Mouse (Mus musculus) forebrain, postnatal 0 days (tissue): ENCODE data around the gene Lrriq1. TPM values are rescaled to one million over a fixed set of nuclear protein-coding genes. Genes with fewer than 3 reads are reported as not detected.

ENCODE experiments used
- ATAC-seq: fragments of 200-750 bp; cut with Nextera tagmentation; 2 replicates; pipeline ENCODE4 v1.8.0; 2017; ENCODE audit warnings: mild to moderate bottlenecking, moderate library complexity
- DNase-seq: peaks from one replicate; pipeline ENCODE4 v3.0.0-alpha.2; 2015
- H3K27ac ChIP-seq: fragments of 300-500 bp; sonication (generic); 2 replicates; pipeline ENCODE4 v1.5.1; 2014; ENCODE audit warnings: low read depth, mild to moderate bottlenecking, antibody characterized with exemption, low read length, moderate library complexity, mixed read lengths
- H3K27me3 ChIP-seq: fragments of 300-500 bp; sonication (generic); 2 replicates; pipeline ENCODE4 v1.6.1; 2014; ENCODE audit warnings: mild to moderate bottlenecking, low read length, mixed read lengths; ENCODE audit not compliant: insufficient read depth
- H3K36me3 ChIP-seq: fragments of 300-500 bp; sonication (generic); 2 replicates; pipeline ENCODE4 v1.6.1; 2014; ENCODE audit warnings: mild to moderate bottlenecking, moderate library complexity; ENCODE audit not compliant: insufficient read depth
- H3K4me1 ChIP-seq: fragments of 300-500 bp; sonication (generic); 2 replicates; pipeline ENCODE4 v1.6.1; 2014; ENCODE audit warnings: antibody characterized with exemption; ENCODE audit not compliant: insufficient read depth
- H3K4me2 ChIP-seq: fragments of 300-500 bp; sonication (generic); 2 replicates; pipeline ENCODE4 v1.6.1; 2014; ENCODE audit warnings: low read depth, mild to moderate bottlenecking, moderate library complexity
- H3K4me3 ChIP-seq: fragments of 300-500 bp; sonication (generic); 2 replicates; pipeline ENCODE4 v1.5.1; 2014; ENCODE audit warnings: low read depth, low read length, mixed read lengths
- H3K9ac ChIP-seq: fragments of 300-500 bp; sonication (generic); 2 replicates; pipeline ENCODE4 v1.6.1; 2014; ENCODE audit warnings: mild to moderate bottlenecking
- H3K9me3 ChIP-seq: fragments of 300-500 bp; sonication (generic); 2 replicates; pipeline ENCODE4 v1.6.1; 2016; ENCODE audit warnings: low read length
- CTCF ChIP-seq: sonication (generic); IDR thresholded peaks from 2 replicates; pipeline ENCODE4 v1.5.1; 2016; ENCODE audit warnings: antibody characterized with exemption, control low read depth, low read depth
- WGBS: fragments of 180-500 bp; shearing (Covaris S2); extraction: QIAGEN DNeasy Blood & Tissue Kit; methylation state at CpG from one replicate; pipeline ENCODE4 v1.1.7; 2014; 5-methylcytosine and 5-hydroxymethylcytosine counted together
- polyA plus RNA-seq: library from polyadenylated mRNA; unstranded; fragments of >200 nt; fragmentation: Nextera tagmentation; extraction: Ambion mirVana; gene quantifications from 2 replicates; pipeline ENCODE4 v1.2.1, GENCODE M21; 2015
- total RNA-seq: library from RNA; depleted of rRNA; stranded (reverse); fragments of >200 nt; gene quantifications from 2 replicates; pipeline ENCODE4 v1.2.3, GENCODE M21; 2014; rRNA removed

Gene Lrriq1
- total RNA-seq, result 2.2 and 2.5 TPM in 2 replicates
- polyA plus RNA-seq, result 1.7 and 4.7 TPM in 2 replicates

DNA sequence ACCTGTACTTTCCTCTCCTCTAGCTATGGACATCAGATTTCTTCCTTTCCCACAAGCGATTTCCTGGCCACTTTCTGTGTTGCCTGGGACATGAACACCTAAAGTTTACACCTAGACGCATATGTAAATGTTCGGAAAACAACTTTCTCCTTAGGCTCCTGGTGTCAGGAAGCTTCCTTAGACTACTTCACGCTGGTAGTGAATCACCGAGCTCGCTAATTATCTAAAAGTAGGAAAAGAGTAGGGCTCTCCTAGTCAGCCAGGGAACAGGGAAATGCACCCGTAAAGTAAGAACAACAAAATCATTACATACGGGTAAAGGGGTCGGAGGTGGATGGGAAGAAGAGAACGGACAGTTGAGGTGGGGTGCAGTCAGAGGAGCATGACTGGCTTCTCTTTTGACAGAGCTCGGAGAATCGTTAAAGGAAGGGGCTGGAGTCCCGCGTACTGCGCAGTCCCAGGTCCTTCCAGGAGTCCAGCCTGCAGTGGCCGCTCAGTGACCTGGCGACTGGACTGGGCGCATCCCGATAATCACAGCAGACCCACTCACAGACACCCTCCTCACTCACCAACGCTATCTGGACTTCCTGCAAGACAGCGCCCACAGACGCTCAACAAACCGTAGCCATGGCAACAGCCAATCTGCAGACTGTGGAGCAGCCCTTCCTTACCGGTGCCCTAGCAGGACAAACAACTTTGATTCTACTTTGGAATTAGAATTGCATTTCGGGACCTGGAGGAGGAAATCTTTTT is at the start of gene Lrriq1:
TSS of gene Lrriq1 (minus strand) at position 616 of the 753 bp plus-strand sequence.
- WGBS, result 6% methylated on average over 25 of the region's 25 CpGs
- H3K9me3 ChIP-seq, result no peaks in the 10 kb centered on the region
- H3K27me3 ChIP-seq, result no peaks in the 10 kb centered on the region
- H3K9ac ChIP-seq, result peak within 1 kb of the TSS; percentile 10; the same call in 1 of the 2 replicates
- no peak within 1 kb of the TSS for H3K27ac ChIP-seq
- DNase-seq (peak; percentile 88), ATAC-seq (peak; percentile 100)
- no peaks in the 10 kb centered on the region for H3K36me3 ChIP-seq
- H3K4me1 ChIP-seq, result no peaks in the 10 kb centered on the region
- TF ChIP-seq CTCF, result no peak
- peak within 1 kb of the TSS; percentile 56 for H3K4me2 ChIP-seq
- H3K4me3 ChIP-seq, result peak within 1 kb of the TSS; percentile 61

DNA sequence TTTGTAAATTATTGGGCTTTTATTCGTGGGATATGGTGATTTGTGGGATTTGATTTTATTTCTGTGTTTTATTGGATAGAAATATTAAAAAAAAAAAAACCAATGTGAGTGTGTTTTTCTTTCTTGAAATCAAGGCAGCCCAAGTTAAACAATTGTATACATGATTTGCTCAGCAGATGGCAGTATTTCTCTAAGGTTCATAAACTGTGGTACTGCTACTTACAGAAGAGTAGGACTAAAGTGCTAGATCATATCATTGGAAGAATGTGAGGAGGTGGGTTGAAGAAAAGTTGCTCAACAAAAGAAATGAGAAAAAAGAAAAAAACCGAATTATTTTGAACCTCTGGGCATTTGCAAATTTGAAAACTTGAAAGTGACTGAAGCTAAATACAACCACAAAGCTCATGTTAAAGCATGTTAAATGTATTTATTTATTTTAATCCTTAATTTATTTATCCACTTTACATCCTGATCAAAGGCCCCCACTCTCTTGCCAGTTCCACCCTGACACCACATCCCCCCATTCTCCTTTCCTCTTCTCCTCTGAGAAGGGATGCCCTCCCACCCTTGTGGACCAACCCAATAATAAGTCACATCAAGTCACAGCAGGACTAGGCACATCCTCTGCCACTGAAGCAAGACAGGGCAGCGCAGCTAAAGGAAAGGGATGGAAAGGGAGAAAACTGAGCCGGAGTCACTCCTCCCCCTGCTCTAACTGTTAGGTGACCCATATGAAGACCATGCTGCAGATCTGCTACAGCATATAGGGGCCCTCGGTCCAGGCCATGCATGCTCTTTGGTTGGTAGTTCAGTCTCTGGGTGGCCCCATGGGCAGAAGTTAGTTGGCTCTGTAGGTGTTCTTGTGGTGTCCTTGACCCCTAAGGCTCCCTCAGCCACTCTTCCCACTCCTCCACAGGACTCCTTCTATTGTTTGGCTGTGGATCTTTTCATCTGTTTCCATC is 18.0 kb upstream of the Lrriq1 start:
- DNase-seq (peak; percentile 83), ATAC-seq (peak; percentile 75)
- Histone ChIP-seq H3K4me2 (no peak overlapping the region), H3K9me3 (no peaks in the 10 kb centered on the region), H3K4me1 (no peaks in the 10 kb centered on the region), H3K9ac (no peak overlapping the region), H3K36me3 (no peaks in the 10 kb centered on the region), H3K27ac (no peak overlapping the region), H3K27me3 (no peaks in the 10 kb centered on the region), H3K4me3 (no peak overlapping the region)
- peak; percentile 72 for TF ChIP-seq CTCF
- WGBS, result 56% methylated on average over 5 of the region's 5 CpGs

DNA sequence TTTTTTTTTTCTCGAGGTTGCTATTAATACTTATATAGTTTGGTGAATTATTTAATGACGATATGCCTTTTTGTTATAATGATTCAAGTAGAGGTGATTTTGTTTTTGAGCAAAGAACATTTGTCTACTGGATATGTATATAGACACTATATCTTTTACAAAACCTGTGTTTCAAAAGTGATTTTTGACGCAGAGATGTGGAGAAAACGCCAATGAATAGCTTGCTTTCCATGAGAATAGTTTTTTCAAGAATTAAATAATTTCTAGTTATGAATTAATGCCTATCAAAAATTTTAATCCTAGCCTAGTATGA is 294 bp upstream of the Lrriq1 start:
- Histone ChIP-seq H3K9ac (no peak overlapping the region), H3K9me3 (no peaks in the 10 kb centered on the region), H3K4me1 (no peaks in the 10 kb centered on the region), H3K4me3 (peak overlapping the region; percentile 61), H3K4me2 (peak overlapping the region; percentile 56), H3K36me3 (no peaks in the 10 kb centered on the region), H3K27ac (no peak overlapping the region), H3K27me3 (no peaks in the 10 kb centered on the region)
- ATAC-seq (peak; percentile 5; the same call in 1 of the 2 replicates), DNase-seq (no peak)
- TF ChIP-seq CTCF, result no peak
- 19% methylated on average over 4 of the region's 4 CpGs for WGBS

DNA sequence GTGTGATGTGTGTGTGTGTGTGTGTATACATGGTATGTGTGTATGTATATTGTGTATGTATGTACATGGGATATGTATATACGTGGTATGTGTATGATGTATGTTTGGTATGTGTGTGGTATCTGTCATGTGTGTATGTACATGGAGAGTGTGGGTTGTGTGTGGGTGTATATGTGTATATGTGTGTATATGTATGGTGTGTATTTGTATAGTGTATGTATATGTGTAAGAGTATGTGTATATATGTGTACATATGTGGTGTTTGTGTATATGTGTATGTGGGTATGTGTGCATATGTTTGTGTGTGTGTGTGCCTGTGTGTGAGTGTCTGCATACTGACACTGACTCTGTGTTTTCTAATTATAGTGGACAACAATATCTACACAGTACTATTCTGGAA is 9.5 kb downstream of the Lrriq1 start:
- Histone ChIP-seq H3K27me3 (no peaks in the 10 kb centered on the region), H3K27ac (no peak overlapping the region), H3K36me3 (no peaks in the 10 kb centered on the region), H3K4me3 (no peak overlapping the region), H3K4me2 (no peak overlapping the region), H3K9me3 (no peaks in the 10 kb centered on the region), H3K9ac (no peak overlapping the region), H3K4me1 (no peaks in the 10 kb centered on the region)
- no peak for DNase-seq
- 95% methylated on average over 1 of the region's 1 CpGs for WGBS
- ATAC-seq, result no peak
- no peak for TF ChIP-seq CTCF

DNA sequence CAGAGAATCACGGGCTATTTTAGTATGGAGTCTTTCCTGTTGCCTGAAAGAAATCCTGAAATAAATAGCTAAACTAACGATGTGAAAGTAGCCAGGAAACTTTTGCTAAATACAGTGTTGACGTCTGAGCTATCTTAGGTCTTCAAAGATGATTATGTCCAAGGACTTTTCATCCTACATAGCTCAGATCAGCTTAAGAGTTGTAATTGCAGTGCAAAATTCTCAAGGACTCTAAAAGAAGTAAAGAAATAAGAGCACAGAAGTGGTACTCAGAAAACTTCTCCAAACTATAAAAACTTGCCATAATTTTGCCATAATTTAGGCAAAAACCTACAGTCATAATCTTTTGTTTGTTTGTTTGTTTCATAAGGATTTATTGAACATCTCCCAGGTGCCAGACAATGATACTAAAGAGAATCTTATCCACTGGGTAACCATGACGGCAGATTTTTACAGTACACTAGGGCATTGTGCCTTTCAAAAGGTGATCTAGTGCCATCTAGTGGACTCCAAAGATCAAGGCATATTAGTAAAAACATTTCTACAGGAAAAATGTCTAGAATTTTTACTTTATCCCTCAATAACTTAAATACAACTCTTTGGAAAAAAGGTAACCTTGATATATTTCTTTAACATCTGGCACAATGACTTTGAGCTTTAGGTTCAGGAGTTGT is 41.3 kb downstream of the Lrriq1 start:
- Histone ChIP-seq H3K4me3 (no peak overlapping the region), H3K36me3 (no peaks in the 10 kb centered on the region), H3K27me3 (no peaks in the 10 kb centered on the region), H3K4me2 (no peak overlapping the region), H3K27ac (no peak overlapping the region), H3K9me3 (no peaks in the 10 kb centered on the region), H3K4me1 (no peaks in the 10 kb centered on the region), H3K9ac (no peak overlapping the region)
- DNase-seq (peak; percentile 66), ATAC-seq (peak; percentile 82)
- peak; percentile 73 for TF ChIP-seq CTCF
- WGBS, result 32% methylated on average over 4 of the region's 4 CpGs

DNA sequence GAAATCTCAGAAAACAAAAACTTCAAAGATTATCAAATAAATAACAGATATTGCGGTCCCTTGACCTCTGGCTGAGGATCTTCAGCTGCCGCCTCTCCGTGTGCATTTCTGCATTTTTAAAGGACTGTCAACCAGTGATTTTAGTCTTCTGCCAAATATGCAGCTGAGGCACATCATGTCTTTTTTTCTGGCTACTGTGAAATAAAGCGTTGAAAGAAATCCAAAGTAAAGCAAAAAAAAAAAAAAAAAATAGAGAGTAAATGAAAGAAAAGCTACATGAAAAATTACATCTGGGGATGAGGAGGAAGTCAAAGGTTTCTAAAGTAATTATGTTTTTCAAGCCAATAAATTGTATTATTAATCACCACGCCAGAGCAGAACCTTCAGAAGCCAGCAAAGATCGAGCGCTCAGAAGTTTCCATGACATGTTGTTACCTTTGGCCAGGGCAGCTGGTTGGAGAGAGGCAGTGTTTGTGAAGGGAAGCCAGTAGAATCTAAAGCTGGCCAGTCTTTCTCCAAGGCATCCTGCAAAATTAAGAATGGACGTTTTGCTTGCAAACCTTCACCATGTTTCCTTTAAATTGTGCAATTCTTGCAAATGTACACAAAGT is 90.2 kb downstream of the Lrriq1 start:
- no peak for TF ChIP-seq CTCF
- no peak overlapping the region for H3K4me2 ChIP-seq
- WGBS, result 64% methylated on average over 8 of the region's 8 CpGs
- no peaks in the 10 kb centered on the region for H3K9me3 ChIP-seq
- H3K9ac ChIP-seq, result no peak overlapping the region
- no peak overlapping the region for H3K27ac ChIP-seq
- H3K27me3 ChIP-seq, result no peaks in the 10 kb centered on the region
- H3K36me3 ChIP-seq, result no peaks in the 10 kb centered on the region
- ATAC-seq (no peak), DNase-seq (no peak)
- H3K4me3 ChIP-seq, result no peak overlapping the region
- no peaks in the 10 kb centered on the region for H3K4me1 ChIP-seq
